Mouse (Mus musculus): ENCODE results near the gene Ush1g. TPM values are rescaled to one million over a fixed set of nuclear protein-coding genes. Genes with fewer than 3 reads are reported as not detected.

The Ush1g gene
- not detected for polyA plus RNA-seq (2017; shearing (Covaris generic))

DNA sequence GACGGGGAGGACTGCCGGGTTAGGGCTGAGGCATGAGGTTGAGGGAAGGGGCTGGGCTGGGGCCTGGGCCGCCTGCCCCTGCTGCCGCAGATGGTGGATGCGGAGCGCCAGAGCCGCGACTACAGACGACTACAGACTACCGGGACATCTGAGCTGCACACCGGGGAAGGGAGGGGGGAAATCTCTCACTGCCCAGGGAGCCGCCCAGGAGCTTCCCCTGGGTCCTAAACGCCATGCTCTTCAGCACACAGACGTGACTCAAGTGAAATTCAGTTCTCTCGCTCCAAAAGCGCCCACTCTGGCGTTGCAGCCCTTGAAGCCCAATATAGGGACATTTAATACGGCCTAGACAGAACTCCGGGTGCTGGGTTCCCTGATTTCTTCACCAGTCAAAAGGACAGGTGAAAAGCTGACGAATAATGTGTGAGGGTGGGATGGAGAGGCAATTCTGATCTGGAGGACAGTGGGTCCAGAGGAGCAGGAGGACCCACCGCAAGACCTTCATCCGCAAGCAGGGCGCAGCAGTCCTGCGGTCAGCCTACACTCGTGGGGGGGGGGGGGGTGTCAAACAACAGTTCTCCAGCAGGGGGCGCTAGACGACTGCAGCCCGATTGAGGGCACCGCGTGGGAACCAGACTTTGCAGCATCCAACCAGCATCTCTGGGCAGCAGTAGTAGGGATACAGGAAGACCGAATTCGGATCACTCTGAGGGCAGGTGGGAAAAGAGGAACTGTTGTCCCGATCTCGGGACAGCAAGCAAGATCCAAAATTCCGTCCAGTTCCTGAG is at the start of gene Ush1g:
Gene Ush1g (minus strand): TSS at position 136 of the 788 bp plus-strand sequence.

DNA sequence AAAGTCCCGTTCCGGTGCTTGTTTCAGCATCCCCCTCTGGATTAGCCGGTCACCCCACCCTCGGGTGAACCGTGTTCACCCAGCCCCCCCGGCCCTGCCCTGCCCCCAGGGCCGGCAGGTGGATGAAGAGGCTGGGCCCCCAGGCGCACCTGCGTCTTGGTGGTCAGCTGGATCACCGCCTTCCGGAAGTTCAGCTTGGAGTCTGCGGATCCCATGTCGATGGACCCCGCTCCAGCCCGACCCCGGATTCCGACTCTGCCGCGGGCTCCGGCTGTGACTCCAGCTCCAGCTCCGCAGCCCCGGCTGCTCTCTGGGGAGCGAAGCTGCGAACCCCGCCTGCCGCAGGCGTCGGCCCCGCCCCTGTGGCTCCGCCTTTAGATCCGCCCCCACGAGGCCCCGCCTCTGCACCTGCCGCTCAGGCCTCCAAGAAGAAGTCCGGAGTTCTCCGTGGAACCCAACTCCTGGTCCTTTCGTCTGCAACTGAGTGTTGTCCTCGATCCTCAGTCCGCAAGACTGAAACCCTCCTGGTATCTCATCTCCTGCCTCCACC is 45.6 kb upstream of the Ush1g start, which contains the start of gene Hid1:
Gene Hid1 (minus strand): TSS at position 362 of the 550 bp plus-strand sequence.

DNA sequence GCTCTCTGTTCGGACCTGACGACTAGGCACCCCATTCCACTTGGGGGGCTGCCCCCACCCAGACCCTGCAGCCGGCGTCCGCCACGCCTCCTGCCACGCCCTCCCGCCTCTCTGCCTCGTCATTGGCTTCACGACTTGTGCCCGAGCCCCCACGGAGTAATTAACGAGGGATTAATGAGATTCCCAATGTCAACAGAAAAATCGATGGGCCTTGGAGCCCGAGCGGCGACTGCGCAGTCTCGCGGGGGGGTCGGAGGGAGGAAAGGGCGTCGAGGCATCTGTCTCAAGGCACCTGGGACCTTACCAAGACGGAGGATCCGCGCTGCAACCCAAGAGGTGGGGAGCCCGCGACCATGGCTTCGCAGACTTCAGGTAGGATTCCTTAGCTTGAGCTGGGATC is 12.7 kb upstream of the Ush1g start, which contains the start of gene Otop3:
Gene Otop3 (plus strand): TSS at position 201 of the 400 bp plus-strand sequence.

DNA sequence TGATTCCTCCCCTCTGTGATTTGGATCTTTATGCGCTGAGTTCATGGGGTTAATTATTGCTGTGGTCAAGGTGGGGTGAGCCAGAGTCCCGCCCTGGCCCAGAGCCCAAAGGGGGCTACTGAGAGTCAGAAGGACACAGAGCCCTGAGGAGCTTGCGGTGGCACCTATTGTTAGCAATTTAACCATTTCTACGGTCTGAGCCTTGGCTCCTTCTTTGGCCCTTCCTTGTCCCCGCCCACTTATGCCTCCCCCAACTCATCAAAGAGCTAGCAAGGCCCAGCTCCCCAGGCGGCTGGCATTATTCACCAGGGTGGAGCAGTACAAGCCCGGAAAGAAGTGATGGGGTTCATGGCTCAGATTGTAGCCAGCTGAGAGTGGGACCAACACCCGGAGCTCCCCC is 15.0 kb downstream of the Ush1g start, which contains the start of gene Otop2:
Gene Otop2 (plus strand): TSS at position 301 of the 400 bp plus-strand sequence.

DNA sequence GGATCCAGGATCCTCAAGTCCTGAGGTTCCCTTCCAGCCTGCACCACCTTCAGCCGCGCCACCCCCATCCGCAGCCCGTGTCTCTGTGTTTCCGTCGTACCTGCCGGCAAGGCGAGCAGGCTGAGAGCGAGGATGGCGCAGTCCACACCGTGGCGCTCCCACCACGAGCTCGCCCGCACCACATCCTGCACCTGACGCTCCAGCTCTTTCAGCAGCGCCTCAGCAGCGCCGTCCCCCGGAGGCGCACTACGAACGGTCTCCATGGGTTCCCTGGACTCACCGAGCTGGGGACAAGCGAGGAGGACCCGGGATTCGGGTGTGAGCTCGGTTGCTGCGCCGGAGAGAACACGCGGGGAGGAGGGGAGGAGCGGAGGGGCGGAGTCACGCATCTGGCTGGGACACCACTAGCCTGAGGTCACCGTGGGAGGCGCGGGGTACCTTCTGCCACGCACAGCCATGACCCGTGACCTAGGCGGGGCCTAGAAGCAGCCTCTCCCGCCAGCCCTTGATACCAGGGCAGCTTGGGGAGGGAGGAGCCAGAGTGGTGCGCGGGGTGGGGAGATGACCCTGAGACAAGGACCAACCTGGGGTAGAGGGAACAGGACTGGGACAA is 24.5 kb downstream of the Ush1g start, which contains the start of gene Fads6:
Gene Fads6 (minus strand): TSS at position 450 of the 613 bp plus-strand sequence.

DNA sequence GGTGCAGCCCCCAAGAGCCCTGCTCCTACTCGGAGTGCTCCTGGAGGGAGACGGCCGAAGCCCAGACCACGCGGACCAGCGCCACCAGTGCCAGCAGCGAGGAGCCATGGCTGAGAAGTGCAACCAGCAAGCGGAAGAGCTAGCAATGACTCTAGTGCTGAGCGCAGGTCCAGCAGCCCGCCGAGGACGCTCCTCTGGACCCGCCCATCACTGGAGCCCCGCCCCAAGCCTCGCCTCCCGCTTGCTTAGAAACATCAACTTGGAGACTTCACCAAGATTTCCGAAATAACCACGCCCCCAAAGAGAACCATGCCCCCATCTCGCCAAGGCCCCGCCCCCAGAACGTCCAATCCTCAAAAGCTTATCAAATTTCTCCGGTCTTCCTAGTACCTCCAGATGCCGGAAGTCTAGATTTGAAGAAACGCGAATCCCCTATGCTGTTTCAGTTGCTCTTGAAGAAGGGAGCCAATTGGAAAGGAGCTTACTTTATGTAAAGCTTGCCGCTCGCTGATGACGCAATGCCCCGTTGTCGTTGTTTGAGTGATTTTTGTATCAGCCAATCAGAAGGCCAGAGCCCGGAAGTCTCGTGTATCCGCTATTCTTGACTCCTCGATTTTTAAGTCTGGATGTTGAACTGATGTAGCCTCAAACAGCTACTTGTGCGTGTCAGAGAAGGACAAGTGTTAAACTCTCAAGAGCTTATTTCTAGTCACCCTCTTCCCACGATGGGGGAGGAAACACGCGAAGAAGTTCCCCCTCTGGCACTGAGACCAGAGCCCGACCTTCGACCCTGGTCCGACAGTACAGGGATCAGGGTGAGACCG is 44.8 kb downstream of the Ush1g start, which contains the start of gene Fdxr:
Gene Fdxr (minus strand): TSS at position 271 of the 824 bp plus-strand sequence.

DNA sequence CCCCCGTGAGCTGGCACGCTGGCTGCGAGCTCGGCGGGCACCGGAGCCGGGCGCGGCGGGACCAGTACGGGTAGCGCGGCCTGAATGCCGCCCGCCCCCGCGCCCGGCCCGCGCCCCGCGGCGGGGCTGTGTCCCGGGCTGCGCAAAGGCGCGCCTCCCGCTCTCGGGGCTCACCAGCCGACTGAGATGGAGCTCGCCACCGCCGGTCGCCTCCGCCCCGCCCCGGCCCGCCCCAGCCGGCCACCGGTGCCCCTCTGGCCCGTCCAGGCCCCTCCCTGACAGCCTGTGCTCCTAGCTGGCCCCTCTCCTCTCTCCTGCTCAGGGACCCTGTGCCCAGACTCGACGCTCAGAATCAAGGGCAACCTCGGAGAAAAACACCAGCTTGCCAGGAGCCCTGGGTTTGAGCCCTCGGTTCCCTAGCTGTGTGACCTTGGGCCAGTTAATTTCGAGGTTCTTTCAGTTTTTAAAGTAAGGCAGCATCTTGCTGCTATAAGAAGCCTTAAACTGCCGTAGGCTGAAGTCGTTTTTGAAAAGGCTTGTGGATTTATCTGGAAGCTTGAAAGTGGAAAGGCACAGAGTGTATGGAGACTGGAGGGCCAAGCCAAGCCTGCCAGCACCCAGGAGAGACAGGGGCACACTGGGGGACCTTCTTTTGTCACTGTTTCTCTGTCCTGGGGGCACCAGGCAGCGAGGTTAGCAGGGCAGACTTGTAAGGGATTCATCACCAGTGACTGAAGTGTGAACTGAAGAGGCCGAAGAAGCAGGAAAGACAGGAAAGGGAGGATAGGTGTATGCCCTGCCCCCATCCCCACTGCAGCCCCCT is 54.6 kb downstream of the Ush1g start, which contains the start of gene Grin2c:
Gene Grin2c (minus strand): TSS at position 183 of the 823 bp plus-strand sequence.

Other genes with a start within 250 kb of the Ush1g start
- gene Rab37, start 230.6 kb downstream of the Ush1g start, polyA plus RNA-seq (2017; shearing (Covaris generic)): 206 TPM
- gene Cd300lf, start 188.0 kb downstream of the Ush1g start, polyA plus RNA-seq (2017; shearing (Covaris generic)): 1.1 TPM
- 474 TPM for gene Slc9a3r1, start 158.7 kb downstream of the Ush1g start, polyA plus RNA-seq (2017; shearing (Covaris generic))
- gene Tmem104, start 134.6 kb downstream of the Ush1g start, polyA plus RNA-seq (2017; shearing (Covaris generic)): 15.9 TPM
- 11.9 TPM for gene Nat9, start 134.2 kb downstream of the Ush1g start, polyA plus RNA-seq (2017; shearing (Covaris generic))
- gene Grin2c, start 54.8 kb downstream of the Ush1g start, polyA plus RNA-seq (2017; shearing (Covaris generic)): not detected
- 31.7 TPM for gene Fdxr, start 45.0 kb downstream of the Ush1g start, polyA plus RNA-seq (2017; shearing (Covaris generic))
- gene Fads6, start 24.4 kb downstream of the Ush1g start, polyA plus RNA-seq (2017; shearing (Covaris generic)): 0.96 TPM
- gene Otop2, start 14.9 kb downstream of the Ush1g start, polyA plus RNA-seq (2017; shearing (Covaris generic)): not detected
- gene Otop3, start 12.7 kb upstream of the Ush1g start, polyA plus RNA-seq (2017; shearing (Covaris generic)): not detected
- 7.6 TPM for gene Hid1, start 45.7 kb upstream of the Ush1g start, polyA plus RNA-seq (2017; shearing (Covaris generic))
- 0.12 TPM for gene Cdr2l, start 59.9 kb upstream of the Ush1g start, polyA plus RNA-seq (2017; shearing (Covaris generic))
- 153 TPM for gene Mrpl58, start 81.7 kb upstream of the Ush1g start, polyA plus RNA-seq (2017; shearing (Covaris generic))
- gene Atp5h, start 97.9 kb upstream of the Ush1g start, polyA plus RNA-seq (2017; shearing (Covaris generic)): 651 TPM
- gene Kctd2, start 98.1 kb upstream of the Ush1g start, polyA plus RNA-seq (2017; shearing (Covaris generic)): 81.2 TPM
- not detected for gene Trim80, start 118.5 kb upstream of the Ush1g start, polyA plus RNA-seq (2017; shearing (Covaris generic))
- 11.8 TPM for gene Slc16a5, start 140.4 kb upstream of the Ush1g start, polyA plus RNA-seq (2017; shearing (Covaris generic))
- gene Armc7, start 153.6 kb upstream of the Ush1g start, polyA plus RNA-seq (2017; shearing (Covaris generic)): 98.4 TPM
- gene Nt5c, start 169.8 kb upstream of the Ush1g start, polyA plus RNA-seq (2017; shearing (Covaris generic)): 365 TPM
- 576 TPM for gene Jpt1, start 192.3 kb upstream of the Ush1g start, polyA plus RNA-seq (2017; shearing (Covaris generic))
- gene Sumo2, start 214.2 kb upstream of the Ush1g start, polyA plus RNA-seq (2017; shearing (Covaris generic)): 758 TPM
- gene Nup85, start 242.4 kb upstream of the Ush1g start, polyA plus RNA-seq (2017; shearing (Covaris generic)): 90.4 TPM

Measured in CD4-positive, CD25-positive, alpha-beta regulatory T cell (primary cell).